Comparison of ENCODE assay signal across 8 mouse cellular contexts in genomic region chr6:59249675-59250074, GRCm38 (mm10). TPM values are rescaled to one million over a fixed set of nuclear protein-coding genes. Genes with fewer than 3 reads are reported as not detected.
DNase-seq lines count a peak whose midpoint lies in the region; ATAC-seq and TF ChIP-seq lines count a peak whose summit lies in the region.

No protein-coding gene starts in this region.

- no peaks in the 10 kb centered on the region for H3K9me3 ChIP-seq in forebrain, embryonic 10.5 days
- H3K9me3 ChIP-seq in forebrain, embryonic 16.5 days (ENCODE audit: control insufficient read depth, low read length): no peaks in the 10 kb centered on the region
- no peaks in the 10 kb centered on the region for H3K9me3 ChIP-seq in limb, embryonic 14.5 days (ENCODE audit: control insufficient read depth, low read length)

- H3K27ac ChIP-seq in forebrain, embryonic 10.5 days: no peak overlapping the region
- no peak overlapping the region for H3K27ac ChIP-seq in forebrain, embryonic 16.5 days (ENCODE audit: low read length)
- H3K27ac ChIP-seq in limb, embryonic 14.5 days (replicated peaks; ENCODE audit: low read depth, low read length): no peak overlapping the region

- no peak overlapping the region for H3K4me2 ChIP-seq in forebrain, embryonic 16.5 days (ENCODE audit: low read length)
- no peak overlapping the region for H3K4me2 ChIP-seq in limb, embryonic 14.5 days (replicated peaks; ENCODE audit: low read depth, low read length, severe bottlenecking)

- H3K36me3 ChIP-seq in forebrain, embryonic 10.5 days (replicated peaks): no peaks in the 10 kb centered on the region
- no peaks in the 10 kb centered on the region for H3K36me3 ChIP-seq in forebrain, embryonic 16.5 days (ENCODE audit: control insufficient read depth, insufficient read depth)
- no peaks in the 10 kb centered on the region for H3K36me3 ChIP-seq in limb, embryonic 14.5 days (ENCODE audit: control insufficient read depth, insufficient read depth, low read length)

- H3K9ac ChIP-seq in forebrain, embryonic 16.5 days (replicated peaks; ENCODE audit: low read depth, low read length): no peak overlapping the region
- no peak overlapping the region for H3K9ac ChIP-seq in limb, embryonic 14.5 days (ENCODE audit: low read depth, low read length, severe bottlenecking)

- no peak overlapping the region for H3K4me3 ChIP-seq in forebrain, embryonic 10.5 days
- H3K4me3 ChIP-seq in forebrain, embryonic 16.5 days (replicated peaks; ENCODE audit: low read length): no peak overlapping the region
- no peak overlapping the region for H3K4me3 ChIP-seq in limb, embryonic 14.5 days (replicated peaks; ENCODE audit: low read length)

- H3K4me1 ChIP-seq in forebrain, embryonic 10.5 days: no peaks in the 10 kb centered on the region
- no peaks in the 10 kb centered on the region for H3K4me1 ChIP-seq in forebrain, embryonic 16.5 days (replicated peaks; ENCODE audit: control insufficient read depth, insufficient read depth, low read length)
- no peaks in the 10 kb centered on the region for H3K4me1 ChIP-seq in limb, embryonic 14.5 days (ENCODE audit: control insufficient read depth, insufficient read depth, low read length)

- no peak for ATAC-seq in forebrain, embryonic 16.5 days
- no peak for ATAC-seq in limb, embryonic 14.5 days (ENCODE audit: low FRiP score, low read depth)

- WGBS in forebrain, embryonic 10.5 days: 40% methylated on average over 2 of the region's 2 CpGs
- 41% methylated on average over 2 of the region's 2 CpGs for WGBS in forebrain, embryonic 16.5 days
- WGBS in limb, embryonic 14.5 days: 34% methylated on average over 2 of the region's 2 CpGs

- peak; percentile 15 for DNase-seq in forebrain, embryonic 10.5 days (ENCODE audit: extremely low spot score, low spot score)
- peak; percentile 8 for DNase-seq in ovary, postnatal 36 days (ENCODE audit: low spot score)
- DNase-seq in ovary, postnatal 14 days (ENCODE audit: low spot score): no peak
- DNase-seq in cerebellum, adult 9-10 months: peak; percentile 78
- peak; percentile 86 for DNase-seq in induced T-regulatory cell, adult 2 months (ENCODE audit: low read depth)
- peak; percentile 42 for DNase-seq in limb, embryonic 14.5 days (ENCODE audit: low spot score)
- DNase-seq in right cerebral cortex, postnatal 25 days: peak; percentile 18

- TF ChIP-seq POLR2A in limb, embryonic 14.5 days (IDR thresholded peaks at IDR 0.05; ENCODE audit: borderline replicate concordance, extremely low read depth, insufficient read depth, insufficient read length): no peak

- no peaks in the 10 kb centered on the region for H3K27me3 ChIP-seq in forebrain, embryonic 10.5 days (ENCODE audit: poor library complexity, severe bottlenecking)
- no peaks in the 10 kb centered on the region for H3K27me3 ChIP-seq in forebrain, embryonic 16.5 days (replicated peaks; ENCODE audit: control insufficient read depth, insufficient read depth, low read length)
- H3K27me3 ChIP-seq in limb, embryonic 14.5 days (ENCODE audit: control insufficient read depth, insufficient read depth, low read length): no peaks in the 10 kb centered on the region

RNA-seq across cellular contexts. Expression of gene Tigd2, which starts 41.0 kb away (rescaled TPM):
- polyA plus RNA-seq in forebrain, embryonic 10.5 days (2016; fragmentation: Nextera tagmentation; extraction: Ambion mirVana): 9.3 and 10.1 TPM in 2 replicates
- polyA plus RNA-seq in forebrain, embryonic 16.5 days (2015; fragmentation: Nextera tagmentation; extraction: Ambion mirVana): 7.4 and 8.1 TPM in 2 replicates
- polyA plus RNA-seq in limb, embryonic 14.5 days (2012; rRNA removed): 4.3 and 4.4 TPM in 2 replicates
- 12.7 and 13.1 TPM in 2 replicates for polyA plus RNA-seq in limb, embryonic 14.5 days (2014; fragmentation: Nextera tagmentation; extraction: Ambion mirVana)
